Mouse (Mus musculus): ENCODE results near the gene Col4a4.

Gene Col4a4

DNA sequence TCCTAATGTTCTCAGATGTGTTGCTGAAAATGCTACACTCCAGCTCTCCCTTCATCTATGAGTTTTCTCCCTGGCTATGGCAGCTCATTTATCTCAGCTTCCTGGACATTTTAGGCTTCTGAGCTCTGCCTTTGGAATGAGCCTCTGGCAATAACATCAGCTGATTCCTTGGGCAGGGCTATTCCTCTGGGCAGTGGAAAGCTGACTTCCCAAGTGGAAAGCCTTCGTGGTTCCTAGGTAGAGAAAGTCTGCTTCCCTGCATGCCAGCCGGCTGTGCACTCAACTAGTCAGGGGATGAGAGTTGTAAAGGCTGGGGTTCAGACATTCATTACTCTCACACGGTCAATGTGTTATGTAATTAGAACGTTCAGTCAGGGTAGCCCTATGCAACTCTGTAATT lies 8.3 kb downstream of the Col4a4 start:
- in situ Hi-C loops (cut with MboI, MseI): no loop called here

DNA sequence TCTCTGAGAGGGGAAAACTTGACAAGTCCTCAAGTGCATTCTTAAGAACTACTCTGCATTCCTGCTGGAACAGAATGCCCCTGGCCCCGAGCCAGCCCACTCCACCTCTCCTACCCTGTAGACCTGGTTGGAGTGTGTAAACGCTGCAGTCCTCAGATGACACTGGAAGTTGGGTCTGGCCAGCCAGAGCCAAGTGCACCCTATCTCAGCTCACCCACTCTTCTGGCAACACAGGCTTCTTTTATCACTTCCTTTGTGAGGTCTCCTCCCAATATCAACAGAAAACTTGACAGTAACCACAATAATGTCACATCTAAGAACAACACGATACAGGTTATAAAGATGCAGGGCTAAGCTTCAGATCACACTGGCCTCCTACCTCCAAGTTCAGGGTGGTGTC lies 8.7 kb downstream of the Col4a4 start:
- in situ Hi-C loops (cut with MboI, MseI): no loop called here

DNA sequence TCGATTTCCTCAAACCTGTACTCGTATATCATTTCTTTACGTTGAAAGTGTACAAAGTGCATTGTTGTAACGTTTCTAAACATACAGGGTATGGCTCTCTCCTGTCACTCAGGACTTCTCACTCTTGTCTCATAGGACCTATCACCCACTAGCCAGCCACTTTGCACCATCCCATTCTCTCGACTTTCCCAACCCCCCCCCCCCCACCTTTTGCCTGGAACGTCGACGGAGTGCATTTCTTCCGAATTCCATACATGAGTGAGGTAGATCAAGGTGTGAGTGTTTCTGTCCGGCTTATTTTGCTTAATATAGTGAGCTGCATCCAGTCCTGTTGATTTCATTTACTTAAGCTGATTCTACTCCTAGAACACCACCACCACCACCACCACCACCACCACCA lies 9.3 kb downstream of the Col4a4 start:
- in situ Hi-C loops (cut with MboI, MseI): no loop called here

DNA sequence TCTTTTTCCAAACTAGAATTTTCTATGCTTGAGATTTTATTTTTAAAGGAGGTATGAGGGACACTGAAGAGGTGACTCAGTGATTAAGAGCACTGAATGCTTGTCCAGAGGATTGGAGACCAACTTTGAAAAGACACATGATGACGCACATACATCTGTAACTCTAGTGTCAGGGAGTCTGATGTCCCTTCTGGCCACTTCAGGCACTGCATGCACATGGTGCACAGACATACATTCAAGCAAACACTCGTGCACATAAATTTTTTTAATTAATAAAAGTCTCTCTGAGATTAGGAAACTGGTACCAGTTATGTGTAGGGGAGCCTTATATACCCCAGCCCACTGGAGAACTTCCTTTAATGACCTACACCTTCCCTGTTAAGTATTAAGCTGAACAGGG lies 10.5 kb downstream of the Col4a4 start:
- in situ Hi-C loops (cut with MboI, MseI): no loop called here

DNA sequence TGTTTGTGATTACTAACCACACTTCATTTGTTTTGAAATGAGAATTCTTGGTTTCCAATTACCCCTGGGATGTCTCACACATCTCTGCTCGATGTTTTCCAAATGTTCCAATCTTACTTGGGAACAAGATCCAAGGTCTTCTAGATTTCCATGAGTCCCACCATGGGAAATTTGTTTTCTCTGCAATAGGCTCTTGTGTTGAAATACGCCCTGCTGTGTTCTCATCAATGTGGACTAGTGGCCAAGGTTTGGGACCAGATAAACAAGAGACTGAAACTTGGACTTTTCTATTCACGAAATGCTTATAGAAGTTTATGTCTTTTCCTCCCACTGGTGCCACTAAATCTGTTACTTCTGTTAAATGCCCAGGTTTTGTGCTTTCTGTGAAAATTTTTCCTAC lies 11.0 kb downstream of the Col4a4 start:
- in situ Hi-C loops (cut with MboI, MseI): no loop called here

DNA sequence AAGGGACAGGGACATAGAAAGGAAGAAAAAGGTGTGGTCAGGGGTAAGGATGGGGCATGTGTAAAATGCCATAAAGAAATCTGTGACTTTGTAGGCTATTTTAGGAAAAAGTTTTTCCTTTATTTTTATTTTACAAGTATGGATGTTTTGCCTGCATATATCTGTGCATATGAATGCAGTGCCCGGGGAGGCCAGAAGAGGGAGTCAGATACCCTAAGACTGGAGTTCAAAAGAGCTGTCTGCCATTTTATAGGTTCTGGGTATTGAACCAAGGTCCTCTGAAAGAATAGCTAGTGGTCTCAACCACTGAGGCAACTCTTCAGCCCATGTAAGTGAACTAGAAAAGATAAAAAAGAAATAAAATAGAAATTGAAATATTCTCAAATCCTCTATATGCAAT lies 14.9 kb downstream of the Col4a4 start:
- in situ Hi-C loops (cut with MboI, MseI): no loop called here

DNA sequence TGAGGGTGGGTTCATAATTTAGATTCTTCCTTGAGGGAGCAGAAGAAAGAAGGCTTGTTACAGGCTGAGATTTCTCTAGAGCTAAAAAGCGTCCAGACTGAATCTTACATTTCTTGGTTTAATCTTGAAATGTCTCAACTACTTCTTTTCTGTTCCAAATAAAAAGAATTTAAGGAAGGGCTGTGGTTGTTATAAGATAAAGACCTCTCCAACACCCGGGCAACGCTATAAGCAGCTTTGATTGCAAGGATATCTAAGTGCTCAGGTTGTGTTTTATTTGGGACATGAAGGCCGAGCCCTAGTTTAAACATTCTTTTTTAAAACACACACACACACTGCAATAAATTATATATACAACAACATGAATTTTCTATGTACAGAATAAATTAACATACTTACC lies 17.2 kb downstream of the Col4a4 start:
- in situ Hi-C loops (cut with MboI, MseI): no loop called here

DNA sequence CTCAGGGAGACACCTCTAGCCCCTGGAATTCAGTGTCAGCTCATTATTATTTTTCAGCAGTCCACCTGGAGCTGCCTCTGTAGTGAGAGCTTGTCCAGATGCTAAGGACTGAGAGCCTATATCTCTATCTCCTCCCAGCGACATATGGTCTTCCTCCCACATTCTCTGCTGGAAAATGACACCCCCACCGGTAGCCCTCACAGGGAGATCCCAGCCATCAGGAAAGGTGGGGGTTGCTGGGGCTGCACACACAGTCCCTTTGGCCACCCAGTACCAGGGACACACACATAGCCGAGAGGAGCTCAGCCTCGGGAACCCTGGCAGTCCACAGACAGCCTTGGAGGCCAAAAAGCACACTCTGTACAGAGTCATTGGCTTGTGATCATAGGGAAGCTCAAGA lies 26.4 kb downstream of the Col4a4 start:
- in situ Hi-C loops (cut with MboI, MseI): no loop called here

DNA sequence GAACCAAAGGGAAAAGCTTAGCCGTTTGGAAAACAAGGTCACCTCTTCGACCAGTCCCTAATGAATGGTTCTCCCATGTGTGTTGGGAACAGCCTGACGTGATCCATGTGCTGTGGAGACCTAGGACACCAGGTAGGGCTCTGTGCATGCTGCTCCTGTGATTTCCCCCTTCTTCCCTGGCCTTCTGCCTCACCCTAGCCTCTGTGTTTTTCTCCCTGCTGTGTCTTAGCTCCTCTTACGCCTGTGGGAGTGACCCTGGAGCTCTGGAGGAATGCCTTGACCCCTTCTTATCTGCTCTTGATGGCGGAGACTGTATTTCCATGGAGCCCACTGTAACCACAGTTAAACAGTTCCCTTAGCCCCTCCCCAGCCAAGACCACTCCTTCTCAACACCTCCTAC lies 31.8 kb downstream of the Col4a4 start:
- in situ Hi-C loops (cut with MboI, MseI): loop anchor here (5.0 kb wide), 1 partner anchor 87 kb away; no protein-coding TSS in a partner anchor

DNA sequence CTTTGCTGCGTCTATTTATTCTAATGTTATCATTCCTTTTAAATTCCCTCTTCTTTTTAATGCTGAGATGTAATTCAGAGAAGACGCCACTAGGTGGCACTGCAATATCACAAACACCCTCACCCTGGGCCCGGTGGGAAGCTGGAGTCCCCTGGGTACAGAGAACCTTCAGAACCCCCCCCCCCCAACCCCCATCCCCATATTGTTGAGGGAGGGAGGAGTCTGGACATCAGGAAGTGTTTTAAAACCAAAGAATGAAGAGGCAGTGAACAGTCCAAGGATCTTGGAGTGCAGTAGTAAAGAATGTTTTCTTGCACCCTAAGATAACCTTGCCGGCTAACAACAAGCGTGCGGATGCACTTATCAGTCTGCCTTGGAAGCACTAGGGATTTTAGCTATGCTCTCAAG lies 32.2 kb downstream of the Col4a4 start:
- in situ Hi-C loops (cut with MboI, MseI): loop anchor here (5.0 kb wide), 1 partner anchor 88 kb away; no protein-coding TSS in a partner anchor

DNA sequence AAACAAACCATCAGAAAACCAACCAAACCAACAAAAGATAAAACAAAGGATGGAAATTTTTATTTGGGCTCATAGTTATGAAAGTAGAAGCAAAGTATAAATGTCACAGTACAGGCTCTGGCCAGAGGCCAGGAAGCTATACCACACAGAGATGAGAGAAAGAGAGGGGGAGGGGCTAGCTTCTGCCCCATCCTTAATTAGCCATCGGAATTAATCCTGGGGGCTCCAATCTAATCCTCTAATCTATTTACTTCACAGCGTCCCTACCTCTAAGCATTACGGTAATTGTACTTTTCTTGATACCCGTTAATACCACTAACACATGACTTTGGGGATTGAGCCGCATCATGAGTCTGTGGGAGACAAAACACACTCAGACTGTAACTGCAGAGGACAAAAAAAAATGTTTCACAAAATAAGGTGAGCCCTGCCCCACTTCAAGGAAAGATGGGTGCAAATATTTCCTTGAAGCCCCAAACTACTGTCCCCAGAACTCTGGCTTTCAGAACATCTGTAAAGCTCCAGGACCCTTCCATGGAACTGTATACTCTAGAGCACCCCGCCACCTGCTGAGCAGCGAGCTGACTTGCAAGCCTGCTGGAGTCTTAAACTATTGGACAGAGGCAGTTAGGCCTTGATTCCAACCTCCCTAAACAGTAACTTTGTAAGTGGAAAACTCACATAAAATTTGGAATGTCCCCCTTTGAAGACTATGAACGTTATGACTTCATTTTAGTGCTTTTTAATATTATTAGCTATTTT lies 41.3 kb downstream of the Col4a4 start:
- in situ Hi-C loops (cut with MboI, MseI): no loop called here

DNA sequence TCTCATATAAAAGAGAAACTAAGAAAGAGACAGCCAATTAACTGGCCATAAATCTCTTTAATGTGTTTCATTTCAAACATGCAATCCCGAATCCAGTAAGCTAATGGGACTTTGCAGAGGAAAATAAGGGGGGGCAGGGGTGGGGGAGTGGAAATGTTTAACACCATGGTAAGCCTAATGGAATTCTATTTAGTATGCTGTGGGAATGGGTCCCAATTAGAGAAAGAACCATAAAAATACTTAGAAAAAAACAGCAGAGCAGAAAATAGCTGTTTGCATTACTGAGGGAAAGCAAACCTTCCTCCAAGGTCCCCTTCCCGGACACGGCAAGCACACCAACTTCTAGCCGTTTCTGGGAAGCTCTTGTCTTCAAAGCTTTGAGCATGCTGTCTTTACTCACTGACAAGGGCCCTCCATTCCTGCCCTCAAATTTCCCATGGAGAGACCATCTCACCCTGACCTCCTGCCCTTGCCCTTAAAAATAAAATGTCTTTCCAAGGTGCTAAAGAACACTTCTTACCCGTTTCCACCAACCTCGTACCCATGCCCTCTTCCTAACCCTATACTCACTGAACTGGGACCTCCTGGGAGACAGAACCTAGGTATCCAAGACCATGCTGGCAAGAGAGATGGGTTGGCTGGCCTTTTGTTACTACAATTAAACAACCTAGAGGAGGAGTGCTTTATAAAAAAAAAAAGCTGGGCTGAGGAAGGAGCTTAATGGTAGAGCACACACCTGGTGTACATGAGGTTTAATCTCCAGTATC lies 42.0 kb downstream of the Col4a4 start:
- in situ Hi-C loops (cut with MboI, MseI): no loop called here

DNA sequence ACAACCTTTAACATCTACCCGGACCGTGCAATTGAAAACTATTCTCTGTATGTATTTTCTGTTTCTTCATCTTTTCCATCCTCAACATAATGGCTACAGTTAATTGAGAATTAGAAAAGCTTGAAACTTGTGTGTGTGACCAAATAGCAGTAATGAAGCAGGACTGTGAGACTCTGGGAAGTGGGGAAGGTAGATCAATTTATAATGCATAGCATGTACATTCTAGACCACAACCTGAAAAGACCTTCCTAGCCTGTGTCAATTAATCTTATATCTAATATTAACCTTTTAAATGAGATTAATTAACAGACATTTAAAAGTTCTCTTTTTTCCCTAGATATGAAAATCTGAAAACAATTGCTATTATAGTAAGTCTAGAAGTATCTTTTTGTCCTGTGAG lies 42.7 kb downstream of the Col4a4 start:
- in situ Hi-C loops (cut with MboI, MseI): no loop called here

DNA sequence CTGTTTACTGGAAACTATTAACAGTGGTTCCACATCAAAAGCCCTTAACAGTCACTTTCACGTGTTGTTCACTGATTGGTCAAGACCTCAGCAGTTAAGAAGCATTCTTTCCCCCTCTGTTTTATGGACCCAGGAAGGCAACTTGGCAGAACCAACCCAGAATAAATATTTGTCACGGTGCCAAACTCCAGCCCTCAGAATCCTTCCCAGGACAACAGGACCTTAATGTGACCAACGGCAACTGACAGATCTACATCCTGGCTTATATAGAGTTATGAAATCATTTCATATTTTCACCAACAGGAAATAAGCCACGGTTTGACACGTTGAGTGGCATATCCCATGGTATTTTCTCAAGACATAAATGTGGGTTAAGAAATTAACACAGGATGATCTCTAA lies 46.6 kb downstream of the Col4a4 start:
- in situ Hi-C loops (cut with MboI, MseI): no loop called here

DNA sequence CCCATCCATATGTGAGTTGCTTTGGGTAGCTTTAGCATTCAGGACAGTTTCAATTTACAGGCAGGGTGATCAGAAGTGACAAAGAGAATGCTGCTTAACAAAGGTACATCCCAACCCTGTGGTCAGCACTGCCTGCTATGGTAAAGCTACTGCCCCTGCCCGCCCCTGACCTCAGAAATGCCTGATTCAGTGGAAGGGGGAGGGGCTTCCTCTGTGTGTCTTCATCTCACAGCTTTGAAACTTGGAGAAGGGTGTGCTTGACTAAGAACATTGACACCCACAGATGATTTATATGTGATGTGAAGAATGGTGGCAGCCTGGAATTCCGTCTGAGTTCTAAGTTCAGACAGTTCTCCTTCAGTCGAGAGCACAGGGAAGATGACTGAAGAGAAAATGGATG lies 48.8 kb downstream of the Col4a4 start:
- in situ Hi-C loops (cut with MboI, MseI): no loop called here

DNA sequence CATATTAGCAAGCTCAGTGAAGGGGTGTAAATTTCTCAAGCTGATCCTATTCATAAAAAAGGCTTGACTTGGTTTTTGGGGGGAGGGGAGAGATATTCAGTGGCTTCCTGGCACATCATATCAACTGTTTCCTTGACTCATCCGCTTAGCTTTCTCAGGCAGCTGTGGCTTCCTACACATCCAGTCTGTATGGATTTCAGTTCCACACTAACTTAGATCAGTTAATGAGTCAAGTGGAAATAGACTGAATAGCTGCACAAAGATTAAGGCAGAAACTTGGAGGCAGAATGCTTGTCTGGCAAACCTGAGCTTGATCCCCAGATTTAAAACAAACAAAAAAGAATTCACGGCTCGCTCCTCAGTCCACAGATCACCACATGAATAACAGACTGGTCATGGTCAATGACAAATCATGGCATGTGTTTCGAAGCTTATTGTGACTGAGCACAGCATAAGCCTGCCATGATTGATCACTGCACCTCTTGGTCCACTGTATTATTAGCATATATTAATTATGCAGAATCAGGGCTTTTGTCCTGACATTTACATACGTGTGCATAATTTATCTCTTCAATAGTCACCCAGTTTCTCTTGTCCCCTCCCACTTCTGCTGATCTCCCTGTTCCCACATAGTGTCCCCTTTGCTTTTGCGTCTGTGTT lies 50.0 kb downstream of the Col4a4 start:
- in situ Hi-C loops (cut with MboI, MseI): no loop called here

DNA sequence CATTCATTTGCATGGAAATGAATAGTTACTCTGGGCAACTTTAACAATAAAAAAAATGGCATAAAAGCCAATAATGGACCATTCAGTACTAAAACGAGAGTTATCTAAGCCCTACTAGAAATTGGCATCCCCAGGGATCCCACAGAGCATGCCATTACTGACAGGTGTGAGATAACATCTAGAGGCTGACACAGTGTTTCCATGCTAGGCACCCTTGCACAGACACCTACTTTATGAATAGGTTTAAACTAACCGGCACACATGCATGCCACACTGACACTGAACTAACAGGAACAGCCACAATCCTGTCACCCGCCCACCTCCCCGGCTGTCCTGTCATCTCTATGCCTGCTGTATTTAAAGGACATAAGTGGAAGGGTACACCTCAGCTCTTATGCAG lies 58.7 kb downstream of the Col4a4 start:
- in situ Hi-C loops (cut with MboI, MseI): no loop called here

DNA sequence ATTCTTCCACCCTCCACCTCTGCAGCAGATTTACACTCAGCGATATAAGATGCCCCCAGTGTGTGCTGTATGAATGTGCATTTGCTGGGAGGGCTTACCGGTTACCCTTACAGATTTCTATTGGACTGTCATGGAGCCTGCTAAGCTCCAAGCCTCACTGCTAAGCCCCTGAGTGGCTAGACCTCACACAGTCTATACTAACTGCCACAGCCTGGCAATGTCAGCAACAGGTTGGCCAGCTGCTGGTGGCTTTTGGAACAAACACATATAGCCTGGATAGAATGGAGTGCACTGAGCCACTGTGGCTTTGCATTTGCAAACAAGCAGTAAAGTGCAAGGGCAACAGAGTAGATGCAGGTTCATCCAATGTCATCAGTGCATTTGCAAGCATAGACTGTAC lies 94.7 kb downstream of the Col4a4 start:
- in situ Hi-C loops (cut with MboI, MseI): no loop called here

DNA sequence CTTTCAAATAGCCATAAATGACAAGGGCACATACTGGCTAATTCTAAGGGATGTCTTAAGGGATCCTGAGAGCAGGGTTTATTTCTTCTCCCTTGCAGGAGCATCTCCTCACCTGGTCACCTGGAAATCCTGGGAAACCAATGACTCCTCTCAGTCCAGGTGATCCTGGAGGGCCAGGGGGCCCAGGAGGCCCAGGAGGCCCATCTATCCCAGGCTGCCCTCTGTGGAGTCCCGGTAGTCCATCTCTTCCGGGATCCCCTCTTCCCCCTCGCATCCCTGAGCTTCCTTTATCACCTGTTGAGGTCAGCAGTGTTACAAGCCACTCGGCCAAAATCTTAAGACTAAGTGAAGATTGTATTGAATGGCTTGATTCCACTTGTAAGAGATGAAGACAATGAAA lies 100.3 kb downstream of the Col4a4 start:
- in situ Hi-C loops (cut with MboI, MseI): no loop called here

DNA sequence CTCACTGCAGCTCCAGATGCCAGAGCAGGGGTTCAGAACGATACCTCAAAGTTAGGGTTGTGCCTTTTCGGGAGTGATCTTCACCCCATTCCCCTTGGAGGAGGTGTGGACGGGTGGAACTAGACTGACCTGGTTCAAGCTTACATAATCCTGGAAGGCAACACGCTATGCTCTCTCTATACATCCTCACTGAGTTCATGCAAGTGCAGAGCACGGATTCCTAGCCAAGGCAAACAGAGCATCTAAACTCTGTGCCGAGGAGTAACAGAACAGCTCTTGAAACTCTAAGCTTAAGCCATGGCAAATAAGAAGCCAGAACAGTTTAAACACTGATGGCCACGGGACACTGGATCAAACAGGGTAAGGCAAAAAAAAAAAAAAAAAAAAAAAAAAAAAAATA lies 104.3 kb downstream of the Col4a4 start:
- in situ Hi-C loops (cut with MboI, MseI): no loop called here

DNA sequence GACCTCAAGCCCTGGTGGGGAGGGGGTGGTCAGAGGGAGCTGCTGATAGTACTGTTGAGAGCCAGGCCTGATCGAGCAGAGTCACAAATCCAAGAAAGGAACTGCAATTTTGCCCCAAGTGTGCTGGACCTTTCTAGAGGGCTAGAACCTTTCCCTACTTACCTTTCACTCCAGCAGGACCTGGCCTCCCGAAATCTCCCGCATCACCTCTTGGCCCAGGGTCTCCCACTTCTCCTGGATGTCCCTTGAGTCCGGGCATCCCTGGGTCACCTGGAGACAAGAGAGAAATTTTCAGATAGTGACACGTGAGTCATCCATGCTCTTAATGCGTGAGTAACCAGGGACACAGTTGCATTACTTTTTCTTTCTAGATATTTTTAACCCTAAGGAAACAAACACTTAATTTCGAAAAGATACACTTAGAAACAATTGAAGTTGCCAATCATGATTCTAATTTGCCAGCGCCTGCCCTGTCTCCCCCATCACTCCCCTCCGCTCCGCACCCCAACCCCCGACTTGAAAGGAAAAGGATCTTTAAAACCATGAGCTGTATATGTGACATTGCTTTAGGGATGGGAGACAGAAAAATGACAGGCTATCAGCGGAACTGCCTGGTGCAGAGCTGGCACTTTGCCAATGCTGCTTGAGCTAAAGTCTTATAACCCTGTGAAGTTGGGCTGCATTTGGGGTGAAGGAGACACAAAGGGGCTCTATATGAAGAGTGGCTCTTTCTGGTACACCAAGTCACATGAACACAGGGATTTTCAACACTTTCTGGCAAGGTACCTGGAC lies 106.8 kb downstream of the Col4a4 start:
- in situ Hi-C loops (cut with MboI, MseI): no loop called here

DNA sequence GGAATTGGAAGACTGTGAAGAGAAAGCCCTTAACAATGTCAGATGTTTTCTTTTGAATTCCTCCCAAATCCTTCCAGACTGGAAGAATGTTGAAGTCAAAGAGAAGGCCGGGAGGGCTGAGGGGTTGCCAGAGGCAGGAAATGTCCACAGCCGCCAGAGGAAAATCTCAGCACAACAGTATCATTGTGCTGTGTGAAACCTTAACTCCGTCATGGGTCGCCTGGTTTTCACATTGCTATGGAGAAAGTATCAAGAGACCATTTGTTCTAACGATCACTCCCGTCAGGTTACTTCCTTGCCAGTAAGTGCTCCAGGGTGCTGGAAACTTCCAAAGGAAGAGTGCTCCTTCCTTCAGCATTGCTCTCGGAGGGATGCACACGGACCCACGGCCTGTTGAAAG lies 109.9 kb downstream of the Col4a4 start:
- in situ Hi-C loops (cut with MboI, MseI): no loop called here
